Mouse (Mus musculus) layer of hippocampus, postnatal 14 days (tissue): ENCODE measurements around the gene Mycbp. TPM values are rescaled to one million over a fixed set of nuclear protein-coding genes. Genes with fewer than 3 reads are reported as not detected.

Experiments used
- DNase-seq, 2 experiments: peaks; one replicate each; pipeline ENCODE4 v3.0.0; 2021 to 2022; ENCODE audit warnings: low spot score in 2 of 2, mixed read lengths in 1 of 2
- long read RNA-seq, 2 experiments: library from polyadenylated mRNA; stranded (forward); transcript quantifications; one replicate each; pipeline ENCODE4 v2.0.0; 2021
- total RNA-seq, 2 experiments: library from RNA; stranded (reverse); gene quantifications; 2 replicates each; pipeline ENCODE4 v1.2.3; 2021

Gene Mycbp
- total RNA-seq, result 10 to 100 TPM; 11.8 to 12.6 TPM
- long read RNA-seq, experiment 1, partial matches to known transcripts, result 0 of 10 reads
- long read RNA-seq, experiment 1, other reads (novel, unspliced or antisense), result 4 of 10 reads
- long read RNA-seq, experiment 2, transcript Mycbp-201 (5 exons, 1,685 nt), result major isoform, 7 of 14 reads
- long read RNA-seq, experiment 2, partial matches to known transcripts, result 1 of 14 reads
- long read RNA-seq, experiment 2, other reads (novel, unspliced or antisense), result 4 of 14 reads

GRCm38 (mm10) chr4:123904333-123905125, at the start of gene Mycbp:
TSS of gene Mycbp (plus strand) at chr4:123904832.
- DNase-seq, result peak; percentile 98 to 99

DNA sequence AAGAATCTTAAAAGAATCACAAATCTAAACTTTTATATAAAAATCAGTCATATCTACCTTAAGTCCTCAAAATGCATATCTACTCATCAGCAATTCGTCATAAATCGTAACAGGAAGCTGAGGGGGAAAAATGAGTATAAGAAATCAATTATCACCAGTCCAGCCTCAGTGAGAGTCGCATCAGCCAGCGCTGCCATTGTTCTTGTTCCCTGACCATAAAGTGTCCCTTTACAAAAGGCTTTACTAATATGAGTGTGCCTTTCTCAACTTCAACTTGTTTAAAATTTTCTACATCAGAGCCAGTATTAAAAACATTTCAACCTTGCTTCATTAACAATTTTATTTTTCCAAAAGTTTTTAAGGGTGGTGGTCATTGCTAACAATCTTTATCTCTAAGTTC, 47.7 kb upstream of the Mycbp start:
- DNase-seq, result no peak

GRCm38 (mm10) chr4:123858090-123858489, 46.5 kb upstream of the Mycbp start:
- DNase-seq, result no peak

DNA sequence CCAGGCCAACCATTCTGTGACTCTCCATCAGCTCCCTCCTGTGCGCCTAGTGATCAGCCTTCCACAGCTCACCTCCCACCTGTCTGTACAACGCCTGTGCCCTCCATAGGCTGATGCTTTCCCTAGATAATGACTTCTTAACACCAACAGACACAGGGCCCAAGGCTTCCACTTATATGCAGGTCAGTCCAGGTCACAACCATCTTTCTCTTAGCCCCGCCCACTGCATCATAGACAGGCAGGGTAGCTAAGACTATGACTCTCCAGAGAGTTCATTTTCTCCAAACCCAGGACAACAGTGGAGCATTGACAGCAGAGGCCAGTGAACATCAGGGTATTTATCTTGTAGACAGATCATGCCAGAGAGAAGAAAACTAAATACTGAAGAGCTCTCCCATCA, 45.3 kb upstream of the Mycbp start, which contains the start of gene 4933427I04Rik:
TSS of gene 4933427I04Rik (plus strand) at position 301 of the 400 bp plus-strand sequence.
- no peak for DNase-seq

DNA sequence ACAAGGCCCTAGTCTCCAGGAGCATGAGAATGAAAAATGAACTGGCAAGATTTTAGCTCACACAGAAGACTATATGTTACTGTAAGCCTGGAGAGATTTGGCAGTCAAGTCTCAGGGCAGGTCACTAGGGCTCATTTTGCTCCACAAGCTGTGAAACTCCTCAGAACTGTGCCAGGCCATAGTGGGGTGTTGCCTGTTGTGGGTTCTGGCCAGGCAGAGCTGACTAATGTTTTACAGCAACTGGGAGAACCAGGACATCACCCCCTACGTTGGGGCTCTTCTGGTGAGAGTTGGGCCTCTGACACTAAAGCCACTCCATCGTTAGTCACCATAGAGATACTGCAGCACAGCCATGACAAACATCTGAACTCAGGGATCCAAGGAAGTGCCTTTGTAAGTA, 44.8 kb upstream of the Mycbp start:
- DNase-seq, result no peak

DNA sequence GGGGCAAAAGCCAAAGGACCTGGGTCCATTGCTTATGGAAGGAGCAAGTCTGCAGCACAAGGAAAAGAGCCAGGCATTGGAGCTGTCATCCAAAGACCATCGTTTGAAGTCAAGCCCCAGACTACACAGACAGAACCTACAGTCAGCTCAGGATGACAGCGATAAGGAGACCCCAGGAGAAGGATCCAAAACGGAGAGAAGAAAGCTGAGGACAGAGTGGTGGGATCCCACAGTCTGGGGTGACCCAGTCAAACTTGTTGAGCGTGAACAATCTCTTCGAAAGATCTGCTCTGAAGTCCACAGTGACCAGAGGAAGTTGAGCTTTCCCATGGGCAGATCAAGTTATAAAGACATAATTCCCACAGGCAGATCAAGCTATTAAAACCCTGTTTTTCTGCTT, 44.0 kb upstream of the Mycbp start:
- no peak for DNase-seq

GRCm38 (mm10) chr4:123893726-123894125, 10.9 kb upstream of the Mycbp start:
- DNase-seq, result no peak

GRCm38 (mm10) chr4:123894295-123894694, 10.3 kb upstream of the Mycbp start:
- DNase-seq, result no peak

DNA sequence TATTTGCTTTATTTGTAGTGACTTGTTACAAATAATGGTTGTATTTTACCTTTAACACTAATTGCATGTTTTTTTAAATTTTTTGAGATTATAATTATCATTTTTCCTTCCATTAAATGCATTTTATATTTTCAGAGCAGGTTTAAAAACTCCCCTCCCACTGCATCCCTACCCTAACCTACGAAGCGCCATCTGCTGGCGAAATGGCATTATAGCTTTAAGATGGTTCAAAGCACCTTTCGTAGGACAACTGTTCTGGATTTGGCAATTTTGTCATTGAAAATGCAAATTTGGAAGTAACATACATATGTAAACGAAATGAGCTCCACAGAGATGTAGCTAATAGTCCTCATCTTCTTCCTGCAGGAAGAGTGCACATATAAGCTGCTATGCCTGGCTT, 5.9 kb upstream of the Mycbp start:
- peak; percentile 27 to 52 for DNase-seq

DNA sequence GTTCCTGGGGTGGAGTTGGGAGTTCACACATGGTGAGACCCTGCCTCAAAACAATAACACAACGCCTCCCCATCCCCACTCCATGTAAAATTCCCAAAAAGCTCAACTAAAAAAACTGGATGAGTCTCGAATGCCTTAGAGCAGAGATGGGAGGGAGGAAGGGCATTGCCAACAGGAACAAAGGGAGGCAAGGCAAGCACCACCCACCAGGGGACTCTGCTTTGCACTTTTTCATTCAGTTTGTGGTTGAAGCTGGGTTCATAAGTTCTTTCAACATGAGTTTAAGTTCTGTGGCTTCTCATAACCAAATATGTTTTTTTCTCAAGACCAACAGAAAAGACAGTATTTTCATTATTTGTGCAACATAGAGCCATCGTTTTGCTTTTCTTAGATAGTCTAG, 1.2 kb upstream of the Mycbp start:
- DNase-seq, result no peak

- no peak for DNase-seq
Observed at GRCm38 (mm10) chr4:123905126-123905668, 565 bp downstream of the Mycbp start.

DNA sequence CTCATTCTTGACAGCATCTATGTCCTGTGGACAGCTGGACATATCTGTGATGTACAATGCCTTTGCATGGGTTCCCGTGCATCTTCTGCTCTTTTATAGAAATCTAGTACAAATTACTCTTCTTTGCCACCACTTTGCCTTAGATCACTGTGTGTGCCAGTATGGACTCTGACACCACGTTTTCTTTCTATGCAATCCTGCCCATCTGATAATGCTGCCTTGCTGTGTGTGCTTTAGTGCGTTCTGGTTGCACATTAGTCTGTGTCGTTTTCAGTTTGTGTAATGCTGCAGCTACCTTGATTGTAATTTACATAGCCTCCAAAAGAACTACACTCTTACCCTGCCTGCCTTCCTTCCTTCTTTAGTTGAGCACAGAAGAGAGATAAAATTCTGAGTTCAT, 6.9 kb downstream of the Mycbp start:
- no peak for DNase-seq

- DNase-seq, result no peak
Observed at GRCm38 (mm10) chr4:123912431-123912830, 7.8 kb downstream of the Mycbp start.

DNA sequence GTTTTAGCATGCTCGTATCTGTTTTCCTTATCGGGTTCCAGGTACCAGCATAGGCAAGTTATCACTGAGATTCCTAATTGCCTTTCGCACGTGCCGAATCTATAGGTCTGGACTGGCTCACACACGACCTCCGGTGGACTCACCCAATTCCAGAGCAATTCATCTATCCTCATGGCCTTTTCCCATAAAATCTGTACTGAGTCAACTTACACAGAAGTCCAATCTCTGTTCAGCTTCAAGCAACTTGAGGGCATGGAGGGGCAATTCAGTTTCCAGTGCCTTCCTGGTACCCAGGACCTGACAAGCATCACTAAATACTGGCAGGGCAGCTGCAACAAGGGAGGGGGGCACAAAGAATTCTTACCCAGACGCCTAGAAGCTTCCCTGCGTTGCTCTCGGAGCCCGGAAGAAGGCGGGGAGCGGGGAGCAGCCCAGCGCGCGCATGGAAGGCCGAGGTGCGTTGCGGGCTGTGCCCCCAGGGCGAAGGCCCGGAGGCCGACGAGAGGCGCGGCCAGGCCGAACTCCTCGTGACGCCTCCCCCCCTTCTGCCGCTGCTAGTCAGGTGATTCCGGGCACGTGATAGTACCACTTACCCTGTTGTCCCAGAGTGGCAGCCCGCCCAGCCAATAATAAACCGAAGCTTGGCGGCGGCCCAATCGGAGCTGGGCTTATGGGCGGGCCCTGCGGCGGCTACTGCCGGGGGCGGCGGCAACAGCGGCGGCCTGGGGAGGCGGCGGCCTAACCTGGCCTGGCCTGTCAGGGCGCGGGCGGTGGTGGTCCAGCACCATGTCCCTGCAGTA, 12.3 kb downstream of the Mycbp start, which contains the start of gene Rragc:
TSS of gene Rragc (plus strand) at position 699 of the 800 bp plus-strand sequence.
- DNase-seq, result peak; percentile 100

GRCm38 (mm10) chr4:123917548-123918140, 13.0 kb downstream of the Mycbp start, which contains the start of gene 4930535I16Rik:
TSS of gene 4930535I16Rik (minus strand) at chr4:123918022.
- no peak for DNase-seq

GRCm38 (mm10) chr4:123918851-123919250, 14.2 kb downstream of the Mycbp start:
- DNase-seq, result no peak

DNA sequence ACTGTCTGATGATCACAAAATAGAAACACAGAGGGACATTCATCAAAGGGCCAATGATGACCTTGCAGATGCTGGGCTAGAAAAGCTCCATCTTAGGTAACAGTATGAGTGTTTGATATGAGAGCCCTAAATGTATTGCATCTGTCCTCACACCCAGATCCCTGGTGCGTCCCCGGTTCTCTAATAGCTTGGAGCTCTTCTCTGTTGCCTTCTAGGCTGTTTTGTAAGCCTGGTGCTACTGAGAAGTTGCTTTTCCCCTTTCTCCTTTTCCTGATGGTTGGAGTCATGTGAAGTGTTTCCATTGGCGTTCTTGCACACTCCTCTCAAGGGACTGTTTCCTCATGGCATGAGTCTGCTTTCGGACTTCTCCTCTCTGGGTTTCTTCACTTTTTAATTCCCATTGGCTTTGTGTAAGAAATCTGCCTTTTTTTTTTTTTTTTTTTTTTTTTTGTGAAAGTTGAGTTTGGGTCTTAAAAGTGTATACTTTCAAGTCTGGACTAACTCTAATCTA, 16.5 kb downstream of the Mycbp start:
- no peak for DNase-seq

GRCm38 (mm10) chr4:123927961-123928360, 23.3 kb downstream of the Mycbp start:
- DNase-seq, result no peak

DNA sequence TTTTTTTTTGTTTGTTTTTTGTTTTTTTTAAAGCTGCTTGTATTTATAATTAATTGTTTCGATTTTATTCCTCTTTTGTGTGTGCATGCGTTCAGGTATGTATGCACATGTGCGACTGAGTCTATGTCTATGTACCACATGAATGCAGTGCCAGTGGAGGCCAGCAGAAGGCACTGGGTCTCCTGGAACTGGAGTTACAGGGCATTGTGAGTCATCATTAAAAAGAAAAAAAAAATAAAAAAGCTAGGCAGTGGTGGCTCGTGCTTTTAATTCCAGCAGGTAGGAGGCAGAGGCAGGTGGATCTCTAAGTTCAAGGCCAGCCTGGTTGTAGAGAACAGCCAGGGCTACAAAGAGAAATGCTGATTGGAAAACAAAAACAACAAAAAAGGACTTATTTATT, 25.4 kb downstream of the Mycbp start:
- DNase-seq, result no peak

- DNase-seq, result peak; percentile 38 to 61
Observed at GRCm38 (mm10) chr4:123934306-123934705, 29.7 kb downstream of the Mycbp start.

DNA sequence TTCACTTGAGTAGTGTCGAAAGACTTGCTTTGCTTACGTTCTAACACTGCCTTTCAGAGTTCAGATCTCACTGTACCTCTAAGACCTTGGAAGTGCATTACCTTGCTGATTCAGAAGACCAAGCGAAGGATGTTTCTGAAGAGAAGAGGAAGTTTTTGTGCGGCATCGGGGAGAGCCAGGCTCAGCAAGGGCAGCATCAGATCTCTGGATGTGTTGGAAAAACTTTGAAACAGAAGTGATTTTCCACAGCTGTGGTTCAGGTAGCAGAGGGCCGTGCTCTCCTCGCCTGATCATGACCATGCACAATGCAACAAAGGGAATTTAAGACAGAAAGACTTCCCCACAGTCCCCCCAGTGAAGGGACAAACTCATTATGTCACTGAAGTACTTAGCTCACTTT, 31.4 kb downstream of the Mycbp start:
- DNase-seq, result no peak
